Mouse (Mus musculus) embryonic facial prominence, embryonic 15.5 days (tissue): ENCODE data around the gene Brd3os. TPM values are rescaled to one million over a fixed set of nuclear protein-coding genes. Genes with fewer than 3 reads are reported as not detected.

Experiments
- ATAC-seq: fragments of 200-750 bp; cut with Nextera tagmentation; 2 replicates; pipeline ENCODE4 v1.8.0; 2017; ENCODE audit warnings: low read depth, moderate TSS enrichment; ENCODE audit not compliant: insufficient number of reproducible peaks, low FRiP score, low TSS enrichment
- H3K27ac ChIP-seq: fragments of 300-500 bp; sonication (generic); replicated peaks from 2 replicates; pipeline ENCODE4 v1.5.1; 2015; ENCODE audit warnings: mild to moderate bottlenecking, inconsistent platforms
- H3K27me3 ChIP-seq: fragments of 300-500 bp; sonication (generic); 2 replicates; pipeline ENCODE4 v1.6.1; 2015; ENCODE audit warnings: inconsistent platforms
- H3K36me3 ChIP-seq: fragments of 300-500 bp; sonication (generic); 2 replicates; pipeline ENCODE4 v1.6.1; 2015; ENCODE audit warnings: mild to moderate bottlenecking, inconsistent platforms
- H3K4me1 ChIP-seq: fragments of 300-500 bp; sonication (generic); 2 replicates; pipeline ENCODE4 v1.6.1; 2015; ENCODE audit warnings: inconsistent platforms
- H3K4me2 ChIP-seq: fragments of 300-500 bp; sonication (generic); replicated peaks from 2 replicates; pipeline ENCODE4 v1.6.1; 2015; ENCODE audit warnings: mild to moderate bottlenecking, inconsistent platforms
- H3K4me3 ChIP-seq: fragments of 300-500 bp; sonication (generic); replicated peaks from 2 replicates; pipeline ENCODE4 v1.5.1; 2015; ENCODE audit warnings: mild to moderate bottlenecking, inconsistent platforms
- H3K9ac ChIP-seq: fragments of 300-500 bp; sonication (generic); 2 replicates; pipeline ENCODE4 v1.6.1; 2015; ENCODE audit warnings: inconsistent platforms
- H3K9me3 ChIP-seq: fragments of 300-500 bp; sonication (generic); replicated peaks from 2 replicates; pipeline ENCODE4 v1.6.1; 2016; ENCODE audit warnings: inconsistent platforms
- WGBS: fragments of 180-500 bp; shearing (Covaris S2); methylation state at CpG from one replicate; pipeline ENCODE4 v1.1.7; 2015; 5-methylcytosine and 5-hydroxymethylcytosine counted together
- polyA plus RNA-seq: library from polyadenylated mRNA; unstranded; fragments of >200 nt; fragmentation: Nextera tagmentation; extraction: Ambion mirVana; gene quantifications from 2 replicates; pipeline ENCODE4 v1.2.1, GENCODE M21; 2015

Brd3os gene
- polyA plus RNA-seq, 1 experiment from 2014 or later: 17.0 TPM

GRCm38 (mm10) chr2:27423596-27423995 is 18.5 kb upstream of the Brd3os start:
- Histone ChIP-seq H3K27ac (no peak overlapping the region), H3K4me1 (peaks cover 66% of the 10 kb centered on the region), H3K9me3 (no peaks in the 10 kb centered on the region), H3K9ac (no peak overlapping the region), H3K27me3 (no peaks in the 10 kb centered on the region), H3K4me2 (no peak overlapping the region), H3K36me3 (no peaks in the 10 kb centered on the region), H3K4me3 (no peak overlapping the region)
- ATAC-seq: no peak
- WGBS: 72% methylated on average over 7 of the region's 7 CpGs

- Histone ChIP-seq H3K36me3 (no peaks in the 10 kb centered on the region), H3K9ac (peak overlapping the region; percentile 64; the same call in 1 of the 2 replicates), H3K4me1 (peaks cover 52% of the 10 kb centered on the region), H3K27me3 (no peaks in the 10 kb centered on the region), H3K9me3 (no peaks in the 10 kb centered on the region), H3K27ac (0 out of 2 replicates have a peak overlapping the region, but pooled peaks have one; percentile 1), H3K4me2 (peak overlapping the region; percentile 97), H3K4me3 (peak overlapping the region; percentile 73)
- ATAC-seq: no peak
- 2% methylated on average over 20 of the region's 20 CpGs for WGBS
Measured at GRCm38 (mm10) chr2:27425161-27425611, 16.9 kb upstream of the Brd3os start.

DNA sequence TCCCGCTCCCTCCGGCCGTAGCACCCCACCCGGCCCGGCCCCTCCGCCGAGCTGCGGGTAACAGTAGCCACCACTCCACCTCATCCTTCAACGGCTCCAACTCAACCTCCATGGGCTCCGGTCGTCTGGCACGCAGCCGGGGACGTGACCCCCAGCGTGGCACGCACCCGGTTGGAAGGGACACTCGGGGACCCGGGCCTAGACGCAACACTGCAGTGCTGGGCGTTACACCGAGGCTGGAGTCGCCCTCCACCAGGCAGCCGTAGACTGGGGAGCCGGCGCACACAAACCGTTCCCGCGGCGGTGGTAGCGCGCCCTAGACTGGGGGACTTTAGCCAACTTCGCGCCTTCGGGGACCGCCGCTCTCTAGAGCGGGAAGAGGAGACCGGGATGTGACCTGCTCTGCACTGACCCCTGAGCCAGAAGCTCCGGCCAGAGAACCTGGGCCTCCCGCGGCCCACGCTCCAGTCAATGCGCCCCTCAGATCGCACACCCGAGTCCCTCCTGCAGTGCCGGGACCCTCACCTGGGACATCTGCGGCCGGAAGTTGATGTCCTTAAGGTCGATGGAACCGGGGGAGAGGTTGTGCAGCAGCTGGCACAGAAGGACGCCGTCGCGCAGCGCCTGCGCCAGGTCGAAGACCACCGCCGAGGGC is 16.2 kb upstream of the Brd3os start:
- H3K4me3 ChIP-seq: peak overlapping the region; percentile 73
- WGBS: under 1% methylated on average over 55 of the region's 60 CpGs
- H3K27ac ChIP-seq: peak overlapping the region; percentile 75; the same call in 1 of the 2 replicates
- H3K4me1 ChIP-seq: peaks cover 52% of the 10 kb centered on the region
- peak overlapping the region; percentile 97 for H3K4me2 ChIP-seq
- no peaks in the 10 kb centered on the region for H3K36me3 ChIP-seq
- peak; percentile 9; the same call in 1 of the 2 replicates for ATAC-seq
- H3K9ac ChIP-seq: peak overlapping the region; percentile 64
- no peaks in the 10 kb centered on the region for H3K9me3 ChIP-seq
- H3K27me3 ChIP-seq: no peaks in the 10 kb centered on the region

GRCm38 (mm10) chr2:27426406-27426854 is 15.7 kb upstream of the Brd3os start:
- no peaks in the 10 kb centered on the region for H3K27me3 ChIP-seq
- no peaks in the 10 kb centered on the region for H3K36me3 ChIP-seq
- H3K4me3 ChIP-seq: peak overlapping the region; percentile 73
- H3K27ac ChIP-seq: peak overlapping the region; percentile 75
- WGBS: under 1% methylated on average over 53 of the region's 64 CpGs
- H3K9me3 ChIP-seq: no peaks in the 10 kb centered on the region
- peak overlapping the region; percentile 97 for H3K4me2 ChIP-seq
- H3K9ac ChIP-seq: peak overlapping the region; percentile 64
- peak; percentile 25 for ATAC-seq
- H3K4me1 ChIP-seq: peaks cover 47% of the 10 kb centered on the region

DNA sequence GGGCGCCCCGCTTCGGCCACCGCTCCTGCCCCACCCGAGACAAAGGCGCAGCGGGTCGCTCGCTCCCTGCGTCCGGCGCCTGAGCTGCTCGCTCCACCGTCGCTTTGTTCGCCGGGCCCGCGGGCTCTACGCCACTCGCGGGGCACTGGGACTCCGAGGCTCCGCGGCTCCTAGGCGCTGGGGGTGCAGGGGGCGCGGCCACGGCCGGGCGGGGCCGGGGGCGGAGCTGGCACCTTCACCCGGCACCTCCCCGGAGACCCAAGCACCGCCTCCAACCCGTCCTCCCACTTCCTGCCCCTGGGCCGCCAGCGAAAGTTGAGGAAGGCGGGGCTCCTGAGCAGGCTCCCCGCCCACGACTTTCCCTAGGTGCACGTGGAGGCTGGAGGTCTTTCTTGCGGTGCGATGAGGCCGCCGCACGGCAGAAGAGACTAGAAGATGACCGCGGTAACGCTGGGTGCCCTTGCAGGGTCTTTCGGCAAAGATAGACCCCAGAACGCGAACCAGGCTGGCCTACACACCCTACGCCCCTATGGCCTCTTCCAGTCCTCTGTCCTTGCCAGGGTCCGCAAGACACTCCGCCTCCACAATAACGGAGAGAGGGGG is 15.2 kb upstream of the Brd3os start, which contains the start of gene Vav2:
Gene Vav2 (minus strand): TSS at position 179 of the 603 bp plus-strand sequence.
- peak within 1 kb of the TSS; percentile 75 for H3K27ac ChIP-seq
- H3K4me2 ChIP-seq: peak within 1 kb of the TSS; percentile 97
- peak within 1 kb of the TSS; percentile 64 for H3K9ac ChIP-seq
- H3K27me3 ChIP-seq: no peaks in the 10 kb centered on the region
- H3K36me3 ChIP-seq: no peaks in the 10 kb centered on the region
- H3K4me3 ChIP-seq: peak within 1 kb of the TSS; percentile 73
- WGBS: 1% methylated on average over 57 of the region's 58 CpGs
- peaks cover 42% of the 10 kb centered on the region for H3K4me1 ChIP-seq
- ATAC-seq: peak; percentile 94
- no peaks in the 10 kb centered on the region for H3K9me3 ChIP-seq

DNA sequence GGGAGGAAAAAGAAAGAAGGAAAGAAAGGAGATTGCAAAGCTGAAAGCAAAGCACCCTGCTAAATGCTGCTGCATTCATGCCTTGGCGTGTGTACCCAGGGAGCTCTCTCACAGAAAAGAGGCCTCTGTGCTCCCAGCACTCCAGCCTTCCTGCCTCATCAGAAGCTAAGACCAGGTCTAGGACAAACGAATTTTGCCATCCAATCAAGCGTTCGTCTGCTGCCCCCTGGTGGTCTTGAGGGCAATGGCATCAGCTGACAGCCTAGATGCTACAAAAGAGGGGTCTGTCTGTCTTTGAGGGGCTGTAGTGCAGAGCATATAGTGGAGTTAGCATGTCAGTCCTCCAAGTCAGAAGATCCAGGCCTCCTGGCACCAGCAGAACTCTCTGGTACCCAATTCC is 14.1 kb upstream of the Brd3os start:
- WGBS: 1% methylated on average over 4 of the region's 4 CpGs
- Histone ChIP-seq H3K9ac (no peak overlapping the region), H3K27me3 (no peaks in the 10 kb centered on the region), H3K4me3 (no peak overlapping the region), H3K36me3 (no peaks in the 10 kb centered on the region), H3K9me3 (no peaks in the 10 kb centered on the region), H3K27ac (0 out of 2 replicates have a peak overlapping the region, but pooled peaks have one; percentile 17), H3K4me1 (peaks cover 34% of the 10 kb centered on the region), H3K4me2 (peak overlapping the region; percentile 10; the same call in 1 of the 2 replicates)
- no peak for ATAC-seq

DNA sequence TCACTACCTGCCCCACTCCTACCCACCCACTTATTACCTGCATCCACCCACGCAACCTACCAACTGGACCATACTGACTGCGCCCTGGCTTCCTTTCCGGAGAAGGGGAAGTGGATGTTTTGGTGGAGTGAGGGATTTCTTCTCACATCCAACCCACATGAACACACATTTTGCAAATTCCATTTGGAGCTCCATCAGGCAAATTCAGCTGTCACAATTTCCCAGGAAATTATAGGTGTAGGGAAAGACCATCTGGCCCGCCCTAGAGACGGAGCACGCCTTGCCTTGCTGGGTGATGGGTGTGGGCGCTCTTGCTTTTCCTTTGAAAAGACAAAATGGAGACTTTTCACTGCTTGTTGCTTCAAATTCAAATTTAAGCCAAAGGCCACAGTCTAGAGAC is 11.5 kb upstream of the Brd3os start:
- Histone ChIP-seq H3K36me3 (no peaks in the 10 kb centered on the region), H3K9me3 (no peaks in the 10 kb centered on the region), H3K4me1 (peaks cover 14% of the 10 kb centered on the region), H3K27me3 (no peaks in the 10 kb centered on the region), H3K27ac (no peak overlapping the region), H3K4me3 (no peak overlapping the region), H3K9ac (no peak overlapping the region), H3K4me2 (no peak overlapping the region)
- ATAC-seq: no peak
- 85% methylated on average over 7 of the region's 7 CpGs for WGBS

- H3K4me1 ChIP-seq: peaks cover 5% of the 10 kb centered on the region
- H3K27ac ChIP-seq: no peak overlapping the region
- H3K36me3 ChIP-seq: no peaks in the 10 kb centered on the region
- H3K4me3 ChIP-seq: no peak overlapping the region
- no peaks in the 10 kb centered on the region for H3K27me3 ChIP-seq
- no peak for ATAC-seq
- no peaks in the 10 kb centered on the region for H3K9me3 ChIP-seq
- H3K4me2 ChIP-seq: no peak overlapping the region
- H3K9ac ChIP-seq: no peak overlapping the region
- WGBS: 72% methylated on average over 2 of the region's 2 CpGs
Measured at GRCm38 (mm10) chr2:27432599-27432998, 9.5 kb upstream of the Brd3os start.

- Histone ChIP-seq H3K4me3 (no peak overlapping the region), H3K36me3 (no peaks in the 10 kb centered on the region), H3K9me3 (no peaks in the 10 kb centered on the region), H3K4me1 (peaks cover 17% of the 10 kb centered on the region), H3K4me2 (no peak overlapping the region), H3K9ac (no peak overlapping the region), H3K27me3 (no peaks in the 10 kb centered on the region), H3K27ac (no peak overlapping the region)
- 81% methylated on average over 1 of the region's 1 CpGs for WGBS
- ATAC-seq: no peak
Measured at GRCm38 (mm10) chr2:27437876-27438275, 4.2 kb upstream of the Brd3os start.

DNA sequence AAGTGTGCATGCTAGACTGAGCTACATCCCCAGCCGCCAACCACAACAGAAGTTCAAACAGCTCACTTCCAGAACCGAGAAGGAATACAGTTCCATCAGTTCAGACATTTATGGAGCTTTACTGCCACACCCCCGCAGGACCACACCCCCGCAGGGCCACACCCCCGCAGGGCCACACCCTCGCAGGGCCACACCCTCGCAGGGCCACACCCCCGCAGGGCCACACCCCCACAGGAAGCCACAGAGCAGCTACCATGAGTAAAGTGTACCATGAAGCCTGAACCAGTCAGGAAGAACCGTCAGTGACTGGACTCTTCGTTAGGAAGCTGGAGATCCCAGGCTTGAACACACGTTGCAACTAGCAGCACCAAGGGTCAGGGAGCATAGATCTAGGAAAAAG is 3.8 kb upstream of the Brd3os start:
- Histone ChIP-seq H3K9ac (no peak overlapping the region), H3K36me3 (no peaks in the 10 kb centered on the region), H3K9me3 (no peaks in the 10 kb centered on the region), H3K27me3 (no peaks in the 10 kb centered on the region), H3K4me3 (no peak overlapping the region), H3K27ac (no peak overlapping the region), H3K4me2 (no peak overlapping the region), H3K4me1 (peaks cover 21% of the 10 kb centered on the region)
- 21% methylated on average over 11 of the region's 11 CpGs for WGBS
- no peak for ATAC-seq

DNA sequence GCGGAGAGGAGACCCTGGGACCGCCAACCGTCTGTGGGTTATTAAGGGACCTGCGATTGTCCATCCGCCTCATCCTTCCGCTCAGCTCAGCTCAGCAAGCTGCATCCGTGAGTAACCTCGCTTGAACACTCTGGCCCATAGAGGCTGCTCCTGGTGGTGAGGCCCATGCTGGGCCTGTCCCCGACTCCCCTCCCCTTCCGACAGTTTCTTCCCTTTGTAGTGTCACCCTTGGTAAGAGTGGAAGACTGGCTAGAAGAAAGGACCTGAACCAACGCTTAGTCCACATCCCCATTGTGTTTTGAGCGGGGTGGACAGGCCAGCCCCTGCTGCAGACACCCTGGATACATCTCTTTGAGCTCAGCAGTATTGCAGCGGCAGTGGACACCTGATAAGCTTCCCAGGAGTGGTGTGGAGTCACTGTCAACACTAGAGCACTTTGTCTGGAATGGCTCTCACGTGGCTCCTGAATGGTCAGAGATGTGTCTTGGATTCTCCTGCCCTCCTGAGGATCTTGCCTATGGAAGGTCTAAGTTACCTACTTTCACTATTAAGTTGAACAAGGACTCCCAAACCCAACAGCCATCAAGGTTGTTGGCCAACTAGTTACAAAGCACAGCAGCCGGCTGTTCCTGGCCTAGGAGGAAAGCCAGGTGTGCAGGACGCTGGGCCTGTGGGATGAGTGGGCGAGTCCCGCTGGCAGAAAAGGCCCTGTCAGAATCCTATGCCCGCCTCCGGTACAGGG is 755 bp downstream of the Brd3os start:
- WGBS: 31% methylated on average over 20 of the region's 20 CpGs
- ATAC-seq: peak; percentile 23
- H3K4me3 ChIP-seq: peak overlapping the region; percentile 69
- no peaks in the 10 kb centered on the region for H3K27me3 ChIP-seq
- H3K4me2 ChIP-seq: peak overlapping the region; percentile 79
- peak overlapping the region; percentile 74 for H3K9ac ChIP-seq
- H3K36me3 ChIP-seq: peaks cover 30% of the 10 kb centered on the region
- H3K9me3 ChIP-seq: no peaks in the 10 kb centered on the region
- peak overlapping the region; percentile 63 for H3K27ac ChIP-seq
- peaks cover 28% of the 10 kb centered on the region for H3K4me1 ChIP-seq
